Mouse (Mus musculus): ENCODE data around the gene Olfr1394. TPM values are rescaled to one million over a fixed set of nuclear protein-coding genes. Genes with fewer than 3 reads are reported as not detected.

The Olfr1394 gene
- total RNA-seq (2023; ENCODE audit: inconsistent age) = not detected in 4 replicates

DNA sequence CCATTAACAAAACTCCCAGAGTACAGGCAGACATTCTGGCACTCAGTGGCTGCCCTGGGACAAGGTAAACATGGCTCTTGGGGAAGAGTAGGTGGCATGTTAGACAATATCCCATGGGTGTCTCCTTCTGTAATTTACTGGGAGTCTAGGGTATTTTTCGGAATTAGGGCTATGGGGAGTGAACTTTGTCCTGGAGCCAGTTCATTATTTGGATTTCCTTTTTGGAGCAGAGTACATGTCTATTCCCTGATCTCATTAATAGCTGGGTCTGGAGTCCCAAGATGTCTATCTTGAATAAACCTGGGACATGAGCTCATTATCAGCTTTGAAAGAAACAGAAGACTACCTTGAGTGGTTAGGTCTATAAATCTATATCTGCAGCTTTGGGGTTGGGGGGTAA lies at the start of gene Olfr1394:
Olfr1394 (plus strand) TSS at position 301 of the 400 bp plus-strand sequence.

DNA sequence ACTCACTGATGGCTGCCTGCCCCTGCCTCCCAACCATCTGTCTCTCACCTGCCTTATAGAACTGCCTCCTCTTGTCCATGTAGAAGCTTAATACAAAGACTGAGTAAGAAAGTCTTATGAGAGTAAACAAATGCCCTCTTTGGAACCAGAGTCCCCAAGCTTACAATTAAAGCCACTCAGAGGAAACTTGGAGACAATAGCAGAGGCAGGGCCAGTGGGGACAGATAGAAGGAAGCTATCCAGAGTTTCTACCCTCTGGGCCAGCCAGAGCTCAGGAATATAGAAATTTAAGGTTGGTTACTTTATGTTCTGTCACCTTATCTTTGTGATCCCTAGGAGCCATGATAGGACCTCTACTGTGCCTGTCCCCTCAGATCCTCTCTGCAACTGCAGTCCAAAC lies 39.4 kb upstream of the Olfr1394 start, which contains the start of gene Olfr1396:
Olfr1396 (minus strand) TSS at position 101 of the 400 bp plus-strand sequence.

DNA sequence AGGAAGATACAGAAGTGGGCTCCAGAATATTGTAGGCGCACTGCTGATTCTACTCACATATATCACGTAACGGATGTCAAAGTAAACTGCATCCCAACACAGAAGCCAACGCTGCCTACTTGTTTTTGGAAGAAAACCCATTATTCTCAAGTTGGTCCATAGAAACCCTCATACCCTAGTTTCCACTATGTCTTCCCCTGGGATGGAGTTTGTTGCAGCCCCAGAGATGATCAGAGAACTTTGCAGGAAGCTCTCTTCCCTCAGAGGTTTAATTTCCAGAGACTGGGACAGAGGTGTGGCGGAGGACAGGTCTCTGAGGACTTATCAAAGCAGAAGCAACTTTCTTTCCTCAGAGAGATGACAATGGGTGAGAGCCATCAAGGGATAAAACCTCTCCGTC lies 12.2 kb upstream of the Olfr1394 start, which contains the start of gene Olfr1395:
Olfr1395 (plus strand) TSS at position 301 of the 400 bp plus-strand sequence.

DNA sequence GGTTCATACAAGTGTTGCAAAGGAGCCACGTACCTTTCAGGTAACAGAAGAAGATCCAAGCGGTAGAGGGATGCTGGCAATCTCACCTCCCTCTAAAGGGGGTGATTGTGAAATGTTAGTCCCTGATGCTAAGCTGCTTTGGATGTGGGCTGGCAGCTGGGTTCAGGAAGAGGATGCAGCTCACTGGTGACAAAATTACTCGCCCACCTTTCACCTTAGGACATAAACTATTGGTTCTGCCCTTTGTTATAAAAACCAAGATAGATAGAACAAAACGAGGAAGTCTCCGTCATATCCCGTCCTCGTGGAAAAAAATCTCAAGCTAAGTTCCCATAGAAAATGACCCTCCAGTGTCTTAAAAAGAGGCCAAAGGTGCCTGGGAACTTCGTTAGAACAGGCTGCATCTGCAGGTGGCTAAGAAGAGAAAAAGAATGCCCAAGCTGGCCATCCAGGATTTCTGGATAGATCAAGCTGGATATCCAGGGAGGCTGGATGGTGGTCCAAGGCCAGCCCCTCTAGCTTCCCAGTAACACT lies 32.8 kb downstream of the Olfr1394 start, which contains the start of gene Btnl9:
Btnl9 (minus strand) TSS at position 205 of the 534 bp plus-strand sequence.

DNA sequence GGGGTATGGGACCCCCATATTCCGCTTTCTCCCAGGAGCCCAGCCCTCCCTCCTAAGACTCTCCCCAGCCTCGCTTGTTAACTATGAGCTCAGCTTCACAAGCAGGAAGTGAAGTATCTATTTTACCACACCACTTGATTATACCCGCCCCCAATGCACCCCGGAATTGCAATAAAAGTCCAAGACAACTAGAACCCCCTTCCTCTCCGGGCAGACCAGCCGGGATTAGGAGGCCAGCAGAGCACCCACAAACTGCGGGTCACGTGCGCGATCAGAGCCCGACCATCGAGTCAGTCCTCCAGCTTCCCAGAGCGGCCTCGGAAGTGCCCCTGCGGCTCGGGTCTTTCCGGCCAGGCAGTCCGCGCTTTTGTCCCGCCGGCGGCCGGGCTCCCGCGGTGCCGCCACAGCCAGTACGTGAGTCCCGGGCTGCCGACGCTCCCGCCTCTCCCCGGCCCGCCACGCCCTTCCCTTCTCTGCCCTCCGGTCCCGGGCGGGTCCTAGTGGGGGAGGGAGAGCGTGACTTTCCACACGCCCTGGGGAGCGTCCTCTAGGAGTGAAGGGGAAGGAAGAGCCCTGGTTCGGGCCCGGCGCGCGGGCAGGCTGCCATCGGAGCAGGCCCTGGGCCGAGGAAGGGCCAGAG lies 49.1 kb downstream of the Olfr1394 start, which contains the start of gene Zfp62:
Zfp62 (plus strand) TSS at position 164 of the 640 bp plus-strand sequence.

Other genes with a start within 250 kb of the Olfr1394 start
- 44.1 to 57.9 TPM (median 54.0 TPM) in 4 replicates for gene Psme2b, start 208.2 kb upstream of the Olfr1394 start, total RNA-seq (2023; ENCODE audit: inconsistent age)
- gene Olfr56, start 175.5 kb upstream of the Olfr1394 start, total RNA-seq (2023; ENCODE audit: inconsistent age) = 0.35 to 0.63 TPM (median 0.47 TPM) in 4 replicates
- gene 9930111J21Rik1, start 175.0 kb upstream of the Olfr1394 start, total RNA-seq (2023; ENCODE audit: inconsistent age) = 87.0 to 97.7 TPM (median 90.3 TPM) in 4 replicates
- 1.3 to 2.0 TPM (median 1.8 TPM) in 4 replicates for gene Gm12185, start 162.2 kb upstream of the Olfr1394 start, total RNA-seq (2023; ENCODE audit: inconsistent age)
- gene Tgtp1, start 160.2 kb upstream of the Olfr1394 start, total RNA-seq (2023; ENCODE audit: inconsistent age) = 0.30 to 1.1 TPM (median 0.63 TPM) in 3 of 4 replicates, not detected in the other
- gene 9930111J21Rik2, start 103.1 kb upstream of the Olfr1394 start, total RNA-seq (2023; ENCODE audit: inconsistent age) = 102 to 129 TPM (median 125 TPM) in 4 replicates
- 2.7 to 6.9 TPM (median 4.7 TPM) in 4 replicates for gene Tgtp2, start 90.2 kb upstream of the Olfr1394 start, total RNA-seq (2023; ENCODE audit: inconsistent age)
- 34.5 to 48.6 TPM (median 39.6 TPM) in 4 replicates for gene Ifi47, start 77.8 kb upstream of the Olfr1394 start, total RNA-seq (2023; ENCODE audit: inconsistent age)
- gene Olfr1396, start 39.5 kb upstream of the Olfr1394 start, total RNA-seq (2023; ENCODE audit: inconsistent age) = not detected in 4 replicates
- not detected in 4 replicates for gene Olfr1395, start 12.1 kb upstream of the Olfr1394 start, total RNA-seq (2023; ENCODE audit: inconsistent age)
- gene Btnl9, start 32.8 kb downstream of the Olfr1394 start, total RNA-seq (2023; ENCODE audit: inconsistent age) = not detected in 4 replicates
- gene Zfp62, start 48.9 kb downstream of the Olfr1394 start, total RNA-seq (2023; ENCODE audit: inconsistent age) = 121 to 156 TPM (median 142 TPM) in 4 replicates
- gene Mgat1, start 89.8 kb downstream of the Olfr1394 start, total RNA-seq (2023; ENCODE audit: inconsistent age) = 158 to 182 TPM (median 172 TPM) in 4 replicates
- gene Olfr1393, start 123.9 kb downstream of the Olfr1394 start, total RNA-seq (2023; ENCODE audit: inconsistent age) = 0.61 to 1.9 TPM (median 1.0 TPM) in 4 replicates
- 0.30 to 0.51 TPM in 2 of 4 replicates, not detected in the others for gene Olfr1392, start 130.9 kb downstream of the Olfr1394 start, total RNA-seq (2023; ENCODE audit: inconsistent age)
- not detected in 4 replicates for gene Olfr10, start 150.4 kb downstream of the Olfr1394 start, total RNA-seq (2023; ENCODE audit: inconsistent age)
- gene Olfr1391, start 168.4 kb downstream of the Olfr1394 start, total RNA-seq (2023; ENCODE audit: inconsistent age) = not detected in 4 replicates
- gene Olfr1390, start 180.8 kb downstream of the Olfr1394 start, total RNA-seq (2023; ENCODE audit: inconsistent age) = not detected in 4 replicates

Data from B cell, adult (primary cell).